42 mouse cellular contexts compared by ENCODE assay signal in the genomic region with DNA sequence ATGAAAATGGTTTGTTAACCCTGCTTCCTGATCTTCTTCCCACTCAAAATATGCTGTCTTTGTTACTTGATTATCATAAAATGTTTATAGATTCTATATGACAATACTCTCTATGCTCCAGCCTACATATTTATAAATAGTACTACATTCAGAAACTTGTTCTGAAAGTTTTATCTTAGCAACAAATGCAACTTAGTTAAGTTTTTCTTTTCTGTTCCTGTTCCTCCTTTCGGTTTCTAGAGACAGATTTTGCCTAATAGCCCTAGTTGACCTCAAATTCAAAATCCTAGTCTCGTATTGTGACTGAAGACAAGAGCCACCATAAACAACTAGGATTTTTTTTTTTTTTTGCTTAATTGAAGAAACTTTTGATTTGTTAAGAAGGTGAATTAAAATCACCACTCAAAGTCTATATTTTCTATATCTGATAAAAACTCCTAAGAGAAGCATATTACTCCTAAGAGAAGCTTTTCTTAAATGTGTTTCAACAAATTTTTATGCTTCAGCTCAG. TPM values are rescaled to one million over a fixed set of nuclear protein-coding genes. Genes with fewer than 3 reads are reported as not detected.
"Had no signal": no experiment of that assay in that cellular context is flagged by ENCODE, and none has a peak within 500 bp of the region (broad histone marks: within the 10 kb centered on the region; RNA-seq: fewer than 3 reads in every experiment).

No protein-coding gene starts in this region.

- H3K9ac ChIP-seq: limb, embryonic 12.5 days; limb, embryonic 13.5 days; limb, embryonic 15.5 days; liver, embryonic 13.5 days; liver, embryonic 14.5 days; liver, embryonic 15.5 days; liver, postnatal 0 days; lung, embryonic 14.5 days; lung, embryonic 15.5 days; midbrain, embryonic 12.5 days; midbrain, embryonic 13.5 days; midbrain, embryonic 15.5 days; neural tube, embryonic 12.5 days had no signal

- ATAC-seq: liver, postnatal 0 days; lung, postnatal 0 days; midbrain, embryonic 13.5 days; midbrain, embryonic 15.5 days; midbrain, embryonic 16.5 days had no signal

- H3K9me3 ChIP-seq: limb, embryonic 10.5 days; limb, embryonic 12.5 days; limb, embryonic 13.5 days; limb, embryonic 15.5 days; liver, embryonic 13.5 days; liver, embryonic 15.5 days; lung, embryonic 15.5 days; midbrain, embryonic 10.5 days; midbrain, embryonic 12.5 days; midbrain, embryonic 13.5 days; midbrain, embryonic 15.5 days; neural tube, embryonic 12.5 days had no signal

- H3K4me1 ChIP-seq: limb, embryonic 10.5 days; limb, embryonic 12.5 days; limb, embryonic 13.5 days; limb, embryonic 15.5 days; liver, embryonic 13.5 days; liver, embryonic 15.5 days; lung, embryonic 15.5 days; megakaryocyte, embryonic 14.5 days; midbrain, embryonic 10.5 days; midbrain, embryonic 12.5 days; midbrain, embryonic 13.5 days; midbrain, embryonic 15.5 days; neural tube, embryonic 12.5 days had no signal

- H3K4me2 ChIP-seq: limb, embryonic 12.5 days; limb, embryonic 13.5 days; limb, embryonic 15.5 days; liver, embryonic 11.5 days; liver, embryonic 13.5 days; liver, embryonic 15.5 days; lung, embryonic 14.5 days; lung, embryonic 15.5 days; midbrain, embryonic 11.5 days; midbrain, embryonic 12.5 days; midbrain, embryonic 13.5 days; midbrain, embryonic 15.5 days; neural tube, embryonic 12.5 days had no signal

- H3K27ac ChIP-seq: limb, embryonic 10.5 days; limb, embryonic 12.5 days; limb, embryonic 13.5 days; limb, embryonic 15.5 days; liver, embryonic 13.5 days; liver, embryonic 14.5 days; liver, embryonic 15.5 days; lung, embryonic 15.5 days; macrophage; midbrain, embryonic 10.5 days; midbrain, embryonic 12.5 days; midbrain, embryonic 13.5 days; midbrain, embryonic 15.5 days; neural tube, embryonic 12.5 days had no signal

- H3K4me3 ChIP-seq: limb, embryonic 10.5 days; limb, embryonic 12.5 days; limb, embryonic 13.5 days; limb, embryonic 15.5 days; liver, embryonic 13.5 days; liver, embryonic 15.5 days; lung, embryonic 15.5 days; megakaryocyte, embryonic 14.5 days; midbrain, embryonic 10.5 days; midbrain, embryonic 12.5 days; midbrain, embryonic 13.5 days; midbrain, embryonic 15.5 days; myocyte; neural tube, embryonic 12.5 days had no signal

- DNase-seq: left cerebral cortex, postnatal 4 days; liver; liver, embryonic 13.5 days; liver, postnatal 0 days; lung, adult 18-20 months; lung, adult 2 months; lung, postnatal 10 days; lung, postnatal 14 days; lung, postnatal 36 days; lung, postnatal 4 days; midbrain, embryonic 14.5 days had no signal

- H3K27me3 ChIP-seq: limb, embryonic 12.5 days; limb, embryonic 13.5 days; limb, embryonic 15.5 days; liver, embryonic 13.5 days; liver, embryonic 15.5 days; lung, embryonic 15.5 days; megakaryocyte, embryonic 14.5 days; midbrain, embryonic 12.5 days; midbrain, embryonic 13.5 days; midbrain, embryonic 15.5 days; neural tube, embryonic 12.5 days had no signal

- H3K36me3 ChIP-seq: limb, embryonic 10.5 days; limb, embryonic 12.5 days; limb, embryonic 13.5 days; limb, embryonic 15.5 days; liver, embryonic 13.5 days; liver, embryonic 15.5 days; lung, embryonic 15.5 days; midbrain, embryonic 10.5 days; midbrain, embryonic 12.5 days; midbrain, embryonic 13.5 days; midbrain, embryonic 15.5 days; neural tube, embryonic 12.5 days had no signal

RNA-seq across cellular contexts. Expression of a gene that starts 45.8 kb away (rescaled TPM):
- total RNA-seq: left cerebral cortex, postnatal 25 days; left cerebral cortex, postnatal 36 days; left cerebral cortex, postnatal 4 days; megakaryocyte progenitor cell, adult 5-6 weeks; megakaryocyte, adult 5-6 weeks; megakaryocyte-erythroid progenitor cell, adult 5-6 weeks; midbrain, postnatal 0 days; monocyte, adult 5-6 weeks had no signal
- polyA plus RNA-seq: limb, embryonic 10.5 days; limb, embryonic 11.5 days; limb, embryonic 12.5 days; limb, embryonic 14.5 days; limb, embryonic 15.5 days; liver, embryonic 11.5 days; liver, embryonic 13.5 days; liver, embryonic 14.5 days; liver, embryonic 15.5 days; liver, embryonic 16.5 days; liver, postnatal 0 days; lung, adult 2 months; lung, embryonic 14.5 days; macrophage; midbrain, embryonic 10.5 days; midbrain, embryonic 12.5 days; neural tube, embryonic 11.5 days; neural tube, embryonic 12.5 days had no signal
